Mouse (Mus musculus): ENCODE measurements at regions not wholly inside any gene's neighbourhood (a gene's known extent, or its start where the extent isn't known, plus 50 kb on each side); places are given as distances from the start of the nearest gene placed in this dataset.

DNA sequence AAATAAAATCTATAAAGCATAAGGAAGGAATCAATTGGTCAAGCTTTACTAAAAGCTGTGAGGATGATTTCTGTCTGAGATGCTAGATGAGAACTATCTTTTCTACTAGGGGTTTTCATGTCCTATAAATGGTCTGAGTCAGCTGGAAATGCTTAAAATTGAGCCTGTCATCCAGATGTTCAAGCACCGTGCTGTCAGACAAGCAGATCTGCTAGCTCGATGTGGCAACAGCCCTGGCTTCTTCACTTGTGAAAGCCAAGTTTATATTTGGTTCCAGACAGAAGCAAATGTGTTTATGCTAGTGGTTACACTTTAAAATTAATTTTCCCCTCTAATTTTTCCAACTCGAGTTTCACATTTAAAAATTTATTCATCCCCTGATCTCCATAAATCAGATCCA is 311.7 kb downstream of the Actr3 start:
- no peak for DNase-seq

DNA sequence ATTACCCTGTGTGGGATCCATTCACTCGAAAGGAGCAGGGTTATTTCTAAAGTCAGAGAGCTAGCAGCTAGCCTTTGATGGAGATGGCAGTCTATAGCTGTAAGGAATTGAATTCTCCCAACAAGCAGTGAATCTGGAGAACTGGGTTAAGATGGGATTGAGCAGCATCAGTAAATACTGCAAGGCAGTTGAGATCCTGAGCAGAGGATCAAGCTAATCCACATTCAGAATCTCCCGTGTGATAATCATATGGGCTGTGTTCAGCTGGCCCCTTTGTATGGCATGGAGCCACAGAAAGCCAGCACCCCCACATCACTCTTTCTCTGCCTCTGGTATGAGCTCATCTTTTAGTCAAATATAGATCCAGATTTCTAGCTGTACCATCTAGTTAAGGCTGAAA is 334.9 kb downstream of the Actr3 start:
- no peak for DNase-seq

DNA sequence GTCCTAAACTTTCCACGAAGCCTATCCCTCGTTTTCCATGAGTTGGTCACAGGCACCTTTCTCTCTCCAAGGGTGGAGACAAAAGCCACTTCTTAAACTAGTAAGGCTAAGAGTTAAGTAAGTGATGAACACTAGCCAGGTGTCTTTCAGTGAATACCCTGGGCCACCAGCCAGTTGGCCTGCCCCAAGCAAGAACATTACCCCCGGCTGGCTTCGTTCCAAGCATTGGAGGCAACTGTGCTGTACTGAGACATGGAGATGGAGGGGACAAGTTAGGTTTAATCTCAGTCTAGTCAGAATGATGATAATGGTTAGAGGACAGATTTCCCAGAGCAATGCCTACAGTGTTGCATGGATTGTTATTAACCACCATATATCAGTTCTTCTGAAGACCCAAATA is 350.6 kb downstream of the Actr3 start:
- DNase-seq = no peak

- peak in 1 of 2 experiments; percentile 5 for DNase-seq
Observed at GRCm38 (mm10) chr1:125039572-125040326, 395.8 kb downstream of the Actr3 start.

DNA sequence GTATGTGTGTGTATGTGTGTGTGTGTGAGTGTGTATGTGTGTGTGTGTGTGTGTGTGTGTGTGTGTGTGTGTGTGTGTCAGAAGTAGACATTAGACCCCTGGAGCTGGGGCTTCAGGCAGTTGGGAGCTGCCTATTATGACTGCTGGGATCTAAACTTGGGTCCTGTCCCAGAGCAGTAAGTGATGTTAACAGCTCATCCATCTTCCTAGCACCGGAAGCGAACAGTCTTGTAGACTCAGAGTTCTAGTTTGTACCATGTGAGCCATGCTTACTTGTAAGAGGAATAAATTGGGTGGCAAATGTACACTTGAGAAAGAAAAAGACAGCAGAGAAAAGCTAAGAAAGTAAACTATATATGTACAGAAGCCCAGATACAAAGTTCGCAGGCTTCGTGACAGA is 422.2 kb downstream of the Actr3 start:
- DNase-seq = no peak

- DNase-seq = no peak
Observed at GRCm38 (mm10) chr1:125011893-125012292, 423.6 kb downstream of the Actr3 start.

DNA sequence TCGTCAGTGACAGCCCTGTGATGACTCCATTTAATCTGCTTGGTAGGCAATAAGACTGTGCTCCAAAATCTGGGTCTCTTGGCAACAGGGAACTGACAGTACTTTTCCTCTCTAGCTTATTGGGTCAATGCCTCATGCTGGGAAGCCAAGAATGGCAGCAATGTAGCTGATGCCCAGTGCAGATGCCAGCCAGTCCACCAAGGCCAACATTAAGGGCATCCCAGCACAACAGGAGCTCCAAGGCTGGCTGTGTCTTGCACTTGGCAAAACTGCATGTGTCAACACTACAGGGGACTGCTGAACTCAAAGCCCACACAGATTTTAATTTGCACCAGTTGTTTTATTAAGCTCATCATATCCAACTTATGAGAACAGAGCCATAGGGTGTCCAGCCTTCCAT is 437.9 kb downstream of the Actr3 start:
- DNase-seq = no peak

DNA sequence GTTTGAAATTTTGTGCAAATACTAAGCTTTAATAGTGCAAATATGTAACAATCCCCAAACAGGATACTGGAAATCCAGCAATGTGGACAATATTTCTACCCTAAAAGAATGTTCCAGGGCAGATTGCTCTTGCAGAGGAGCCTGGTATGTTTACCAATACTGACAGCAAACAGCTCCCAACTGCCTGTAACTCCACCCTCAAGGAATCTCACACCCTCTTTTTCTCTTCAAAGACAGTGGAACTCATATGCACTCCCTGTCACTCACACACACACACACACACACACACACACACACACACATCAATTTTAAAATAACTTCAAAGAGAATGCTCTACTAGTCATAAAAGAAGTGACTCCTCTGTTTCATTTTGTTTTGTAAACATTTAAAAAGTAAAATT is 484.7 kb downstream of the Actr3 start:
- DNase-seq = no peak

DNA sequence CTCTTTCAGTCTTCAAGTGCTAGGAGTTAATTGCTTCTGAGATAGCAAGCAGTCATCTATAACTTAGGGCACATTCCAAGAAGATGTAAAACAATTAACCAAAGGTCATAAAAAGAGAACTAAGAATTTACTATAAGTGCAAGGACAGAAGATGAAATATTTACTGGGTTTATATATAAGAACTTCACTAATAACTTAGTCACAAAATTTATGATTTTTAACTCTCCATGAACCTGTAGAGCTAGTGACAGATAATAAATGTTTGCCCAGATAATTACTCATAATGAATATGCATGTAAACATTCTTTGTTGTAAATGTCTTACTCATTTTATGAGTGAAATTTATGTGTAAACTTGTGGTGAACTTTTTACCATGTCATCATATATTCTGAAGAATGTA is 531.2 kb downstream of the Actr3 start:
- no peak for DNase-seq

- no peak for DNase-seq
Observed at GRCm38 (mm10) chr1:124871148-124871547, 564.4 kb downstream of the Actr3 start.

- DNase-seq = no peak
Observed at GRCm38 (mm10) chr1:124866248-124866647, 569.3 kb downstream of the Actr3 start.

DNA sequence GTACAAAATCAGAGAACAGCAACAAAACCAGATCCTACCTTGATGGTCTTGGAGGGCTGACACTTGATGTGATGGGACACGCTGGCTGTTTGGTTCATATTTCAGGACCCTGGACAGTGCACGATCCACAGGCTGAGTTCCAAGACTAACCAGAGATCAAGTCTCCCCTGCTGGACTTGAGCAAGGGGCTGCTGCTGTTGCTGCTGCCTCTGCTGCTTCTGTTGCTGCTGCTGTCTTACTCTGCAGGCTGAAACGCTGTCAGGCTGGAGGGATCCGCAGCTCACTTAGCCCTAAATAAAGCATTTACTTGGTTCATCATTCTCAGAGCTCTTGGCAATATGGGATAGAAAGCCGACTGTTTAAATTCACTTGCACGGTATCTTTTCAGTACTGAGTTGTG is 589.8 kb downstream of the Actr3 start:
- peak; percentile 74 to 77 for DNase-seq

GRCm38 (mm10) chr1:124825717-124826116 is 609.8 kb downstream of the Actr3 start:
- DNase-seq = no peak

DNA sequence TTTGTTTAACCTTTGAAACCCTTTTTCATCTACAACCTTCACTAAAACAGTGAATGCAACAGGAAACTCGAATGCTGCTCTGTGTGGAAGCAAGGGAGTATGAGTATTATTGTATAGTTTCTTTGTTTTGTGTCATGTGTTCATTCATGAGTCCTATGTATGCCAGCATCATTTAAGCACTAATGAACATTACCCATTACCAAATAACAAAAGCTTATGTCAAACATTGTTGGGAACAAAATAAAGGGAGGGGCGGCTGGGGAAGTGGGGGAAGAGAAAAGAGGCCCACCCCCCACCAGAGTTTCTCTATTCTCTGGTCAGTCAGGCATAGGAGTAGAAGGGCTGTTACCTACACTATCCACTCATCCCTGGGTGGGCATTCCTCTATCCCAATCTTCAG is 642.5 kb downstream of the Actr3 start:
- no peak for DNase-seq

- DNase-seq = peak; percentile 1 to 3
Observed at GRCm38 (mm10) chr1:124790646-124791045, 644.9 kb downstream of the Actr3 start.

DNA sequence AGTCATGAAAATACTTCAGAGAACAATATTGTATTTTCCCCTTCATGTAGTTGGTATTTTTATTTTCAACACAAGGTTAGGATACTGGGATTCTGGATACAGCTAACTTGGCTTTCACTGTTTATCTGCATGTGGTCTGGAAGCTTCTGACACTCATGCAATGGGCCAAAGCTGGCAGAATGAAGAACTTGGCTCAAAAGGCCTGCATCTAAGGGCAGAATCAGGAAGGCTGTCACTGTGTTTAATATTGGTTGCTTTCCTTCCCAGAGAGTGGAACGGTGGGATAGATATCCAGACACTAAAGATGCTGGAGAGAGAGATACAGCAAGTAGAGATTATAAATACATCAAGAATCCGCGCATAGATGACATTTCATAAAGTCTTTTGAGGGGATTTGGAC is 645.4 kb downstream of the Actr3 start:
- DNase-seq = no peak

DNA sequence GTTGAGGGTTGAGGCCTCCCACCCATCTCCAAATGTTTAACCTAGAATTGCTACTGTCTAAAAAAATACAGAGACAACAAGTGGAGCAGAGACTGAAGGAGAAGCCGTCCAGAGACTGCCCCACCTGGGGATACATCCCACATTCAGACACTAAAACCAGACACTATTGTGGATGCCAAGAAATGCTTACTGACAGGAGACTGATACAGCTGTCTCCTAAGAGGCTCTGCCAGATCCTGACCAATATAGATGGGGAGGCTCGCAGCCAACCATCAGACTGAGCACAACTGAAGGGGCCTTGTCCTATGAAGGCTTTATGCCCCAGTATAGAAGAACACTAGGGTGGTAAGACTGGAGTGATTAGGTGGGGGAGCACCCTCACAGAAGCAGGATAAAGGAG is 652.5 kb downstream of the Actr3 start:
- DNase-seq = no peak

DNA sequence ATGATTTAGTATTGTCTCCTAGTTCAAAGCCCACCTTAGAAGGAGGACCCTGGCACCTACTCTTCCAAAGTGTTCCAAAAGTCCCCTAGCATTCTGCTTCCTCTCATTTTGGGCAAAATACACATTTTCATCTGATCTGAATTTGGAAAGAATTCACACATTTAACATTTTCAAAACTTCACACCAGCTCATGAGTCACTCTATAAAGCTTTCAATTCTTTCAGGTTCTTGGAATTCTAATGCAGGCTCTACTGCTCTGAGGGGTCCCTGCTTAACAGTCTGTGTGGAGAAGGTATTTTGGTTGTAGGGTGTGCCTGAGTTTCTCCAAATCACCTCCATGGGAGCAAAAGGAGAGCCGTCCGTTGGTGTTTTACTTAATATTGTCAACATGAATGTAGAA is 657.8 kb downstream of the Actr3 start:
- no peak for DNase-seq

DNA sequence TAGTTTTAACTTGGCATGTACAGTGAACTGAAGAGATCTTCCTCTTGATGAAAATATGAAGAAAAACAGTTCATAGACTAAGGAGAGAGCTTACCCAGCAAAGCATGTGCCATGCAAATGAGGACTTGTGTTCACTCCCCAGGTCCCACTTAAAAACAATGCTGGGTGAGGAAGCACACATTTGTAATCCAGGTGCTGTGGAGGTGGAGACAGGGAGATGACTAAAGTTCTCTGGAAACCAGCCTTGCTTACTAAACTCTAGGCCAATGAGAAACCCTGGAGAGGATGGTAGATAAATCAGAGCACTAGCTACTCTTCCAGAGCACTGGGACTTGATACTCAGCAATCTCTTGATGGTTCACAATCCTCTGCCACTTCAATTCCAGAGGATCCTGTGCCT is 678.8 kb downstream of the Actr3 start:
- no peak for DNase-seq

GRCm38 (mm10) chr1:124739777-124740176 is 694.4 kb upstream of the Dpp10 start:
- DNase-seq = no peak

- DNase-seq = peak; percentile 3 to 21
Observed at GRCm38 (mm10) chr1:124730364-124730763, 685.0 kb upstream of the Dpp10 start.

- peak; percentile 87 for DNase-seq
Observed at GRCm38 (mm10) chr1:124718065-124718464, 672.7 kb upstream of the Dpp10 start.

- no peak for DNase-seq
Observed at GRCm38 (mm10) chr1:124706246-124706645, 660.9 kb upstream of the Dpp10 start.

GRCm38 (mm10) chr1:124674420-124674819 is 629.1 kb upstream of the Dpp10 start:
- peak; percentile 6 to 12 for DNase-seq

GRCm38 (mm10) chr1:124652872-124653271 is 607.5 kb upstream of the Dpp10 start:
- DNase-seq = no peak

Data from kidney, postnatal 4 days (tissue).